Mouse (Mus musculus): Measurements from ENCODE around the gene Ubl7. TPM values are rescaled to one million over a fixed set of nuclear protein-coding genes. Genes with fewer than 3 reads are reported as not detected.

The Ubl7 gene
- polyA plus RNA-seq, 1 experiment from 2014 or later, result 123 TPM

DNA sequence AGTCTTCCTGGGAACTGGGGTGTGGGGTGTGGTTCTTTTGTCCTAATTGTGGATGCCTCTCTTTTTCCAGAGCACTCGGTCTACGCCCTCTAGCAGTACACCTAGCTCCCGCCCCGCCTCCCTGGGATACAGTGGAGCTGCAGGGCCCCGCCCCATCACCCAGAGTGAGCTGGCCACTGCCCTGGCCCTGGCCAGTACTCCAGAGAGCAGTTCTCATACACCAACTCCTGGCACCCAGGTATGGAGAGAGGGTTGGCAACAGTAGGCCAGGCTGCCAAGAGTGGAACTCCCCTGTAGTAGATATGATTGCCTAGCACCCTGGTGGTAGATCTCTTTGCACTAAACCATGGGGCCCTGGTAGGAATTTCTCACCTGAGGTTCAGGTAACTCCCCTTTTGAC lies 11.6 kb downstream of the Ubl7 start:
- Histone ChIP-seq H3K9me3 (no peaks in the 10 kb centered on the region), H3K36me3 (peaks cover 74% of the 10 kb centered on the region), H3K9ac (no peak overlapping the region), H3K4me1 (no peaks in the 10 kb centered on the region), H3K4me2 (replicated peaks) (no peak overlapping the region), H3K27me3 (no peaks in the 10 kb centered on the region), H3K27ac (no peak overlapping the region), H3K4me3 (no peak overlapping the region)
- ATAC-seq (ENCODE audit: insufficient number of reproducible peaks, insufficient read depth, low FRiP score, low TSS enrichment), result 0 out of 2 replicates have a peak, but pooled peaks have one; percentile 47
- WGBS, result 87% methylated on average over 5 of the region's 5 CpGs

DNA sequence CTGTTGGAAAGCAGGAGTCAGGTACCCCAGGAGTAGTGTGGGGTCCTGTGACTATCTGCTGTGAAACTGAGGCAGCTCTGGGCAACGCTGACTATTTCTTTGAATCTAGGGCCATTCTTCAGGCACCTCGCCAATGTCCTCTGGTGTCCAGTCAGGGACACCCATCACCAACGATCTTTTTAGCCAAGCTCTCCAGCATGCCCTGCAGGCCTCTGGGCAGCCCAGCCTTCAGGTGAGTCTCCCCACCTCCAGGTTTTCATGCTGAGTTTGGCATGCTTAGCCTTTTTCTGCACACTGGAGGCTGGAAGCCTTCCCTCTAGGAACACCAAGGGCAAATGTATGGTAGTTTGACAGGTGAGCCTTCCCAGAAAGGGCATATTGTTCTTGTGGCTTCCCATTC lies 12.3 kb downstream of the Ubl7 start:
- ATAC-seq (ENCODE audit: insufficient number of reproducible peaks, insufficient read depth, low FRiP score, low TSS enrichment), result no peak
- H3K27me3 ChIP-seq, result no peaks in the 10 kb centered on the region
- no peak overlapping the region for H3K4me3 ChIP-seq
- no peak overlapping the region for H3K27ac ChIP-seq
- no peak overlapping the region for H3K9ac ChIP-seq
- no peaks in the 10 kb centered on the region for H3K9me3 ChIP-seq
- H3K36me3 ChIP-seq, result peaks cover 80% of the 10 kb centered on the region
- H3K4me1 ChIP-seq, result no peaks in the 10 kb centered on the region
- H3K4me2 ChIP-seq (replicated peaks), result no peak overlapping the region
- 90% methylated on average over 3 of the region's 3 CpGs for WGBS

DNA sequence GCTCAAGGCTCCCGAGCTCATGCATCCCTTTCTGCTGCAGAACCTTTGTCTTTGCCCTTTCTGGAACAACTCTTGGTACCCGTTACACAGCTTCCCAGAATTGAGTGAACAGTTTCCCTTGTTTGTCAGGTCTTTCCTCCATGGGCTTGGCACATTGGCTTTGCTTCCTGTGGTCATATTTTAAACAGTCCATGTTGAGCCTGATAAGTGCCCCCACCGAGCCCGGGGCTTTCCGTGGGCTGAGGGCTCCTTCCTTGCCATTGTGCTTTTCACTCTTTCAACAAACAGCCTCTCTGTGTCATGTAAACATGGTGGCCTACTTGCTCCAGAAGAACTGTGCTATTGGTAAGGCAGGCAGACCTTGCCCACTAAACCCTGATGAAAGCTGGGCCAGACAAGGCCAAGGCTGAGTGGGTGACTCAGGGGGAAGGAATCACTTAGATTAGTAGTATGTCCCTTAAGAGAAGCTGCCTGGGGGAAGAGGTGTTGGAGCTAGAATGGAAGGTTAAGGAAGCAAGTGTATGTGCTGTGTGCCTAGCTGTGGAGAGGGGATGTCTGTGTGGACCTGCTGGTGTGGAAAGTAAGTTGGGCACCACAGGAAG lies 20.5 kb downstream of the Ubl7 start:
- Histone ChIP-seq H3K4me2 (replicated peaks) (no peak overlapping the region), H3K36me3 (peaks cover 42% of the 10 kb centered on the region), H3K4me3 (no peak overlapping the region), H3K27me3 (no peaks in the 10 kb centered on the region), H3K27ac (no peak overlapping the region), H3K9me3 (no peaks in the 10 kb centered on the region), H3K9ac (no peak overlapping the region), H3K4me1 (no peaks in the 10 kb centered on the region)
- ATAC-seq (ENCODE audit: insufficient number of reproducible peaks, insufficient read depth, low FRiP score, low TSS enrichment), result no peak
- WGBS, result 82% methylated on average over 5 of the region's 5 CpGs

GRCm38 (mm10) chr9:57932253-57932652 lies 21.5 kb downstream of the Ubl7 start:
- no peaks in the 10 kb centered on the region for H3K4me1 ChIP-seq
- no peak overlapping the region for H3K4me2 ChIP-seq (replicated peaks)
- H3K27ac ChIP-seq, result no peak overlapping the region
- no peak for ATAC-seq (ENCODE audit: insufficient number of reproducible peaks, insufficient read depth, low FRiP score, low TSS enrichment)
- H3K9me3 ChIP-seq, result no peaks in the 10 kb centered on the region
- H3K27me3 ChIP-seq, result no peaks in the 10 kb centered on the region
- no peak overlapping the region for H3K9ac ChIP-seq
- peaks cover 34% of the 10 kb centered on the region for H3K36me3 ChIP-seq
- no peak overlapping the region for H3K4me3 ChIP-seq
- WGBS, result 85% methylated on average over 3 of the region's 3 CpGs

DNA sequence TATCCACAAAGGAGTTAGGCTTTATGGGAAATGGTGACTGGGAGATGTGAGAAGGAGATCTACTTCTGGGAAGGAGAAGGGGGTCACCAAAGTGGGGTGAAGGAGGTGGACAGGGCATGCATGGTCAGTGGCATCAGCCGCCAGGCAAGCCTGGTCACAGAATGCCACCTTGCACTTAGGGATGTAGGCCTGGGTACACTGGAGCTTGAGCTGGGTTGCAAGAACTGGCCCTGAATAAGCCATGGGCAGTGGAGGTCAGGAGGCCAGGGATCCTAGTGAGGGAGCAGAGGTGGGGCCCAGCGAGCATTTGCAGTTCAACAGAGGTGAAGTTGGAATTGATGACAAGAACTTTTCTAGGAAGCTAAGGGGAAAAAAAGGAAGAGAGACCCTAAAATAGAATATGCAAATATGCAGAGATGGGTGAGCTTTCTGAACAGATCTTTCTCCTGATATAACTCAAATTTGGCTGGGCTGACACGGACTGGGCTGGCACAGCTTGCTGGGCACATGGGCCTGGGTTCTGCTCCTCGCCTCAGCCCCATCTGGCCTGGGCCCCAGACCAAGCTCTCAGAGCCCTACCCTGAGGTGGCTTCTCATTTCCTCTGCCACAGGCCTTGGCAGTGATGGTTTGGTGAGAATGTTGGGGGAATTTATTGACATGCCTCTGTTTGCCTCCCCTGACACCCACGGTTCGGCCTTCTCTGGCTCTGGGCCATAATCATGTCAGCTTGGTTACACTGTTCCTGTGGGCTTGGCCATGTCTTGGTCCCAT lies 22.2 kb downstream of the Ubl7 start:
- Histone ChIP-seq H3K27ac (no peak overlapping the region), H3K36me3 (peaks cover 27% of the 10 kb centered on the region), H3K4me3 (no peak overlapping the region), H3K9ac (no peak overlapping the region), H3K9me3 (no peaks in the 10 kb centered on the region), H3K27me3 (no peaks in the 10 kb centered on the region), H3K4me1 (no peaks in the 10 kb centered on the region), H3K4me2 (replicated peaks) (no peak overlapping the region)
- ATAC-seq (ENCODE audit: insufficient number of reproducible peaks, insufficient read depth, low FRiP score, low TSS enrichment), result no peak
- WGBS, result 82% methylated on average over 6 of the region's 6 CpGs

DNA sequence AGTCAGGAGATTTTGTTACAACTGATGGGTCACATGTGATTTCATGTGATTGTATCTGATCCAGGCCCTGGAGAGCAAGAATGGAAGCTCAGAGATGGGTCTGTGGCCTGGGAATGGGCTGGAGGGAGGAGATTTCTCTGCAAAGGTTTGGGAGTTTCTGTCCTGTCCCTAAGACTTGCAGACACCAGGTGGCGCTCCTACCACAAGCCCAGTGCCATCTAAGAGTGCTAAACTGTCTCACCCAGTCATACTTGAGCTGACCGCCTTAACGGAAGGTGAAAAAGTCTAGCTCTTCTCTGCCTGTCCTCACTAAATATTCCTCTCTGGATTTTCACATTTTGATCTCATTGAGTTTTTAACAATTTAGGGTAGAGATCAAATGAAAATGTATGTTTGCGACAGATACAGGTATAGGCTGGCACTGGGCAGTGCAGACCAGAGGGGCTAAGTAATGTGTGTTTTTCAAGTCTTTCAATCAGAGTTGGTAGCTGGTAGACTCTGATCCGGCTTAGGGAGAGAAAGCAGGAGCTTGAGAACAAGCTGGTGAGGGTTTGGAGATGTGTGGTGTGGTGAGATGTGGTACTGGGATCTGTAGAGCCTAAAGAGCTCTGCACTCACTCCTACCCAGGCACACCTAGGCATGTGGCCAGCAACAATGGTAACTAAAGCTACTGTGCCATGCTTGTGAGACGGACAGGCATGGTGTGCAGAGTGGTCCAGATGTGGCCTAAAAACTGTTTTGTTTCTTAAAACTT lies 25.1 kb downstream of the Ubl7 start:
- no peak overlapping the region for H3K27ac ChIP-seq
- no peak overlapping the region for H3K4me3 ChIP-seq
- H3K9me3 ChIP-seq, result no peaks in the 10 kb centered on the region
- 30% methylated on average over 6 of the region's 6 CpGs for WGBS
- H3K4me1 ChIP-seq, result peaks cover 9% of the 10 kb centered on the region
- H3K27me3 ChIP-seq, result peaks cover 25% of the 10 kb centered on the region
- no peak for ATAC-seq (ENCODE audit: insufficient number of reproducible peaks, insufficient read depth, low FRiP score, low TSS enrichment)
- H3K9ac ChIP-seq, result no peak overlapping the region
- no peaks in the 10 kb centered on the region for H3K36me3 ChIP-seq
- no peak overlapping the region for H3K4me2 ChIP-seq (replicated peaks)

DNA sequence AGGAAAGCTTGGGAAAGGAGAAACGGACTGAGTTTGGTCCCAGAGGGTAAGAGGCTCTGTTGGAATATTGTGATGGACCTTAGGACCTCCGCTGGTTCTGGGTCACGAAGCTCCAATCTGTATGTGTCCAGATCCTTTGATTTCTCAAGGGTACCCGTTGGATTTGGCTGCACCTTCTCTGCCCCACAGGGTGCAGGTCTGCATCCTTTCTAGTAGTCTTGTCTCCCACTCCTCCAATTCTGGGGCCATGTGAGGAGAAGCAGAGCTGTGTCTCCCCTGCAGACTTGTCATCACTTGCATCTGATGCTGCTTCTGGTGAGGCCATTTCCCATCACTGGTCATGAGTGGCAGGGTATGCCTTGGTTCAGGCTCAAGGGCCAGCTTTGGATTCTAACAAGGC lies 26.4 kb downstream of the Ubl7 start:
- H3K9ac ChIP-seq, result no peak overlapping the region
- no peaks in the 10 kb centered on the region for H3K9me3 ChIP-seq
- peaks cover 38% of the 10 kb centered on the region for H3K27me3 ChIP-seq
- peaks cover 15% of the 10 kb centered on the region for H3K4me1 ChIP-seq
- no peak for ATAC-seq (ENCODE audit: insufficient number of reproducible peaks, insufficient read depth, low FRiP score, low TSS enrichment)
- 84% methylated on average over 4 of the region's 4 CpGs for WGBS
- H3K36me3 ChIP-seq, result no peaks in the 10 kb centered on the region
- H3K4me2 ChIP-seq (replicated peaks), result no peak overlapping the region
- H3K4me3 ChIP-seq, result no peak overlapping the region
- H3K27ac ChIP-seq, result no peak overlapping the region

DNA sequence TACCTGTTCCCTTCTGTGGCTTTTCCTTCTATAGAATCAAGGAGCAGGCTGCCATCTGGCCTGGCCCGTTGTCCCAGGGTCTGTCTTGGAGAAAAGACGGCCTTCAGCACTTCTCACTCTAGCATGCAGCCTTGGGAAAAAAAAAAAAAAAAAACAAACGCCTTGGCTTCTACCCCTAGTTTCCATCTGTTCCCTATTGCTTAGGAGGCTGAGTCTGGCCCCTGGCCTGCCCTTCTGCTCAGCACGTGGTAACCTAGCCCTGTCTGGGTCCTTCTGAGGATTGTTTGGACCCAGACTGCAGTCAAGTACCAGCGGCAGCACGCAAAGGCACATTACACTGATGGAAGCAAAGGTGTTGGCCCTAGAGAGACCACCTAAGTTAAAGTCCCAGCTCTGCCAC lies 26.9 kb downstream of the Ubl7 start:
- Histone ChIP-seq H3K4me2 (replicated peaks) (no peak overlapping the region), H3K4me1 (peaks cover 15% of the 10 kb centered on the region), H3K9me3 (no peaks in the 10 kb centered on the region), H3K36me3 (no peaks in the 10 kb centered on the region), H3K27me3 (peaks cover 43% of the 10 kb centered on the region), H3K4me3 (no peak overlapping the region), H3K9ac (no peak overlapping the region), H3K27ac (no peak overlapping the region)
- ATAC-seq (ENCODE audit: insufficient number of reproducible peaks, insufficient read depth, low FRiP score, low TSS enrichment), result no peak
- WGBS, result 31% methylated on average over 6 of the region's 6 CpGs

DNA sequence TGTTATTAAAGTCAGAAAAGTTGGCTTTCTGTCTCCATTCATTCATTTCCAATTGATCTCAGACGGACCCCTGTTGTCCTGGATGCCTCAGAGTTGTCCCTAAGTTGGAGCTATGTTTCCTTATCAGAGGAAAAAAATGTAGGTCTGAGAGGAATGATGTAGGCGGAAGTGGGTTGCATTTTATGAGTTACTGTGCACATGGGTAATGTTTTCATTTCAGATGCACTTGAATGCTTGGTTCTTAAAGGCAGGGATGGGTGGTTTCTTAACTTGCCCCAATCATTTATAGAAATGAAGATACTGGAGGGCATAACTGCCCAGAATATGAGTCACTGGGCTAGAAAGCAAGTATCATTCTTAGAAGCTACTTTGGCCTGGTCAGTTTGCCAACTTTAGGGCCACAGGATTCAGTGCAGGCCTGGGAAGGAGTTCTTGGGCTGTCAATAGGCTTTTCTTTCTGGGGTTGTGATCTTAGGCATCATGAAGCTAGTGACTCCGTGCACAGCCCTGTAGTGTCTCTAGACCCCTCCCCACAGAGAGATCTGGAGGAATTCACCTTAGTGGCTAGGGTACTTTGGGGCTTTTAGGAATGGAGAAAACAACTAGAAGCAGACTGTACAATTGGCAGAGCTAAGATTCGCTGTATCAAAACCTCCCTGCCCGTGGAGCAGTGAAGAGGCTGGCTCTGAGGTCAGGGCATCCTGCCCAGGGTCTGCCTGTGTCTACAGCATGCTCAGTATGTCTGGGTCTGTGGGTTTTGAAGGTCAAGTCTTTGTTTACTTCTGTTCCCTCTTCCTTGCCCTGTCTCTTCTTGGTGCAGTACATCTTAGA lies 27.7 kb downstream of the Ubl7 start:
- H3K36me3 ChIP-seq, result no peaks in the 10 kb centered on the region
- peaks cover 51% of the 10 kb centered on the region for H3K27me3 ChIP-seq
- H3K4me3 ChIP-seq, result no peak overlapping the region
- H3K27ac ChIP-seq, result no peak overlapping the region
- no peak overlapping the region for H3K4me2 ChIP-seq (replicated peaks)
- peaks cover 15% of the 10 kb centered on the region for H3K4me1 ChIP-seq
- H3K9ac ChIP-seq, result no peak overlapping the region
- ATAC-seq (ENCODE audit: insufficient number of reproducible peaks, insufficient read depth, low FRiP score, low TSS enrichment), result no peak
- no peaks in the 10 kb centered on the region for H3K9me3 ChIP-seq
- 73% methylated on average over 5 of the region's 5 CpGs for WGBS

GRCm38 (mm10) chr9:57939431-57940348 lies 28.9 kb downstream of the Ubl7 start, which contains the start of gene Sema7a:
Gene Sema7a (plus strand): TSS chr9:57940112.
- WGBS, result 2% methylated on average over 48 of the region's 60 CpGs
- H3K27me3 ChIP-seq, result peaks cover 54% of the 10 kb centered on the region
- no peaks in the 10 kb centered on the region for H3K36me3 ChIP-seq
- peak within 1 kb of the TSS; percentile 73 for H3K9ac ChIP-seq
- H3K4me2 ChIP-seq (replicated peaks), result peak within 1 kb of the TSS; percentile 97
- peak within 1 kb of the TSS; percentile 75 for H3K4me3 ChIP-seq
- ATAC-seq (ENCODE audit: insufficient number of reproducible peaks, insufficient read depth, low FRiP score, low TSS enrichment), result 0 out of 2 replicates have a peak, but pooled peaks have one; percentile 67
- no peaks in the 10 kb centered on the region for H3K9me3 ChIP-seq
- H3K4me1 ChIP-seq, result peaks cover 15% of the 10 kb centered on the region
- H3K27ac ChIP-seq, result 0 out of 2 replicates have a peak within 1 kb of the TSS, but pooled peaks have one; percentile 43

Measured in embryonic facial prominence, embryonic 12.5 days (tissue).